Mouse (Mus musculus) forebrain, embryonic 13.5 days (tissue): Measurements from ENCODE around the gene Vsig2. TPM values are rescaled to one million over a fixed set of nuclear protein-coding genes. Genes with fewer than 3 reads are reported as not detected.
A peak's percentile ranks its signal among the peaks of the same experiment; 100 is the strongest.

Experiments
- ATAC-seq: fragments of 200-750 bp; cut with Nextera tagmentation; 2 replicates; pipeline ENCODE4 v1.8.0; 2017
- H3K27ac ChIP-seq: fragments of 300-500 bp; sonication (generic); 2 replicates; pipeline ENCODE4 v1.5.1; 2015; ENCODE audit warnings: inconsistent platforms, mild to moderate bottlenecking, moderate library complexity
- H3K27me3 ChIP-seq: fragments of 300-500 bp; sonication (generic); 2 replicates; pipeline ENCODE4 v1.6.1; 2015; ENCODE audit warnings: mild to moderate bottlenecking, inconsistent platforms
- H3K36me3 ChIP-seq: fragments of 300-500 bp; sonication (generic); 2 replicates; pipeline ENCODE4 v1.6.1; 2015; ENCODE audit warnings: mild to moderate bottlenecking, inconsistent platforms; ENCODE audit not compliant: poor library complexity, severe bottlenecking
- H3K4me1 ChIP-seq: fragments of 300-500 bp; sonication (generic); 2 replicates; pipeline ENCODE4 v1.6.1; 2015; ENCODE audit warnings: inconsistent platforms
- H3K4me2 ChIP-seq: fragments of 300-500 bp; sonication (generic); 2 replicates; pipeline ENCODE4 v1.6.1; 2015; ENCODE audit warnings: inconsistent platforms, mild to moderate bottlenecking, moderate library complexity
- H3K4me3 ChIP-seq: fragments of 300-500 bp; sonication (generic); 2 replicates; pipeline ENCODE4 v1.5.1; 2015; ENCODE audit warnings: mild to moderate bottlenecking, inconsistent platforms
- H3K9ac ChIP-seq: fragments of 300-500 bp; sonication (generic); 2 replicates; pipeline ENCODE4 v1.6.1; 2015; ENCODE audit warnings: mild to moderate bottlenecking, inconsistent platforms
- H3K9me3 ChIP-seq: fragments of 300-500 bp; sonication (generic); replicated peaks from 2 replicates; pipeline ENCODE4 v1.6.1; 2016; ENCODE audit warnings: inconsistent platforms
- WGBS: fragments of 180-500 bp; shearing (Covaris S2); methylation state at CpG from one replicate; pipeline ENCODE4 v1.1.7; 2015; 5-methylcytosine and 5-hydroxymethylcytosine counted together
- polyA plus RNA-seq: library from polyadenylated mRNA; unstranded; fragments of >200 nt; fragmentation: Nextera tagmentation; extraction: Ambion mirVana; gene quantifications from 2 replicates; pipeline ENCODE4 v1.2.1, GENCODE M21; 2015

The Vsig2 gene
- polyA plus RNA-seq, 1 experiment from 2014 or later, result 0.26 TPM

DNA sequence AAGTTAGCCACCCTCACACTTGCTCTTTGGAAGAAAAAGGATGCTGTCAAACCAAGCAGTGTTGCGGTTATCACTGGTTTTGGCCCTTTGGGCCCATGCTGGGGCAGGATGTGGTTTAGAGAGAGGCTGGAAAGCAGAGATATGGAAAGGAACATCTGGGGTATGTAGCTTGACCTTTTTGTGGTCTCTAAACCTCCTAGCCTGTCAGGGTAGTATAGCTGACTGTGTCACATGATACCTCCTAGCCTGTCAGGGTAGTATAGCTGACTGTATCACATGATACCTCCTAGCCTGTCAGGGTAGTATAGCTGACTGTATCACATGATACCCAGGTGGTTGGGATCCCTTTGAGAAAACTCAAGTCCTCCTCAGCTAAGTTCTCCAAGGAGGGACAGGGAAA lies 15.2 kb downstream of the Vsig2 start:
- no peaks in the 10 kb centered on the region for H3K9me3 ChIP-seq

GRCm38 (mm10) chr9:37554838-37555748 lies 16.0 kb downstream of the Vsig2 start, which contains the start of gene Siae:
TSS of gene Siae (plus strand) at chr9:37555698.
- peaks cover 17% of the 10 kb centered on the region for H3K4me1 ChIP-seq
- no peak within 1 kb of the TSS for H3K27ac ChIP-seq
- no peak; the same call in 1 of the 2 replicates for ATAC-seq
- no peak within 1 kb of the TSS for H3K4me3 ChIP-seq
- H3K9me3 ChIP-seq, result no peaks in the 10 kb centered on the region
- H3K4me2 ChIP-seq, result no peak within 1 kb of the TSS
- WGBS, result 27% methylated on average over 7 of the region's 7 CpGs
- H3K9ac ChIP-seq, result no peak within 1 kb of the TSS
- H3K36me3 ChIP-seq, result no peaks in the 10 kb centered on the region
- H3K27me3 ChIP-seq, result peaks cover 49% of the 10 kb centered on the region

More for the DNA sequence above, 15.2 kb downstream of the Vsig2 start:
- H3K27me3 ChIP-seq, result peaks cover 57% of the 10 kb centered on the region
- no peak for ATAC-seq
- no peak overlapping the region for H3K27ac ChIP-seq
- H3K4me3 ChIP-seq, result no peak overlapping the region
- WGBS, result 96% methylated on average over 1 of the region's 1 CpGs
- no peak overlapping the region for H3K9ac ChIP-seq
- peaks cover 17% of the 10 kb centered on the region for H3K4me1 ChIP-seq
- no peaks in the 10 kb centered on the region for H3K36me3 ChIP-seq
- H3K4me2 ChIP-seq, result no peak overlapping the region

GRCm38 (mm10) chr9:37556366-37556765 lies 17.3 kb downstream of the Vsig2 start:
- no peak overlapping the region for H3K27ac ChIP-seq
- H3K4me3 ChIP-seq, result no peak overlapping the region
- H3K36me3 ChIP-seq, result no peaks in the 10 kb centered on the region
- 80% methylated on average over 3 of the region's 3 CpGs for WGBS
- H3K9ac ChIP-seq, result no peak overlapping the region
- peaks cover 17% of the 10 kb centered on the region for H3K4me1 ChIP-seq
- peaks cover 36% of the 10 kb centered on the region for H3K27me3 ChIP-seq
- no peaks in the 10 kb centered on the region for H3K9me3 ChIP-seq
- no peak overlapping the region for H3K4me2 ChIP-seq
- no peak for ATAC-seq

GRCm38 (mm10) chr9:37560617-37561016 lies 21.6 kb downstream of the Vsig2 start:
- no peaks in the 10 kb centered on the region for H3K4me1 ChIP-seq
- no peaks in the 10 kb centered on the region for H3K36me3 ChIP-seq
- 91% methylated on average over 2 of the region's 2 CpGs for whole genome bisulfite sequencing
- H3K4me3 ChIP-seq, result no peak overlapping the region
- H3K4me2 ChIP-seq, result no peak overlapping the region
- no peaks in the 10 kb centered on the region for H3K9me3 ChIP-seq
- H3K9ac ChIP-seq, result no peak overlapping the region
- no peak overlapping the region for H3K27ac ChIP-seq
- no peak for ATAC-seq
- H3K27me3 ChIP-seq, result peaks cover 5% of the 10 kb centered on the region; the same call in 1 of the 2 replicates

DNA sequence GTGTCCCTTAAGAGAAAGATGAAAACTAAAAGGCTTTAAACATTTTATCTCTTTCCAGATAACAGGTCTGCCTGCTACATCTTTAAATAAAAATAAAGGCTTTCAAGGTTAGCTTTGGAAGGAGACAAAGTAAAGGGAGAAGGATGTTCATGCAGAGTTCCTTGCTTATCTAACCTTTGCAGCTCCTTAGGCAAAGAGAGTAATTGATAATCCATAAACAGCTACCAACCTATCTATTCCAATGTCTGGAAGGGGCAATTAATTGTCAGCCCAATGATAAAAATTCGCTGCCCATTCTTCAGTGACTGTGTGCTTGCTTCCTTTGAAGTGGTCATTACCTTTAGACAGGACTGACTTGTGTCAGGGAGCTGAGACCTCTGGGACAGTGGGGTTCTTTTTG lies 24.8 kb downstream of the Vsig2 start:
- no peak overlapping the region for H3K4me3 ChIP-seq
- H3K4me1 ChIP-seq, result peaks cover 8% of the 10 kb centered on the region
- ATAC-seq, result no peak
- no peak overlapping the region for H3K27ac ChIP-seq
- 64% methylated on average over 1 of the region's 1 CpGs for WGBS
- no peaks in the 10 kb centered on the region for H3K27me3 ChIP-seq
- H3K4me2 ChIP-seq, result no peak overlapping the region
- no peaks in the 10 kb centered on the region for H3K36me3 ChIP-seq
- no peaks in the 10 kb centered on the region for H3K9me3 ChIP-seq
- no peak overlapping the region for H3K9ac ChIP-seq

- Histone ChIP-seq H3K27ac (no peak overlapping the region), H3K9me3 (no peaks in the 10 kb centered on the region), H3K27me3 (no peaks in the 10 kb centered on the region), H3K4me1 (peaks cover 8% of the 10 kb centered on the region), H3K4me2 (no peak overlapping the region), H3K4me3 (no peak overlapping the region), H3K9ac (no peak overlapping the region), H3K36me3 (no peaks in the 10 kb centered on the region)
- WGBS, result 86% methylated on average over 2 of the region's 2 CpGs
- ATAC-seq, result no peak
Measured at GRCm38 (mm10) chr9:37567019-37567418, 28.0 kb downstream of the Vsig2 start.

DNA sequence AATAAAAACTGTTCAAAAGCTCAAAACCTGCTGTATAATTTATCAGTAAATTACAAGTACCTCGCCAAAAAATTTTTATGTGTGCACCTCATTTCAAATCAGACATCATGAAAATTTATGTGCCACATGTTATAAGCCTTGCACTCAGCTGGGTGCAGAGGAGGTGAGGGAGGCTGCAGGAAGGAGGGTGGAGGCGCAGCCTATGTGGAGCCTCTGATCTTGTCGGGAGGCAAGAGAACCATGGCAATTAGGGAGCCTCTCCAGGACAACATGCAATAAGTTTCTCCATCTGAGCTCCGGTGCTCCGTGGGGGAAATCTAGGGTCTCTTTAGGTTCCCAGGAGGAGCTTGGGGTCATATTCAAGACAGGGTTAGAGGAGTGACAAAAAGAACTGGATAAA lies 28.4 kb downstream of the Vsig2 start:
- Histone ChIP-seq H3K27me3 (no peaks in the 10 kb centered on the region), H3K4me2 (no peak overlapping the region), H3K9me3 (no peaks in the 10 kb centered on the region), H3K27ac (no peak overlapping the region), H3K4me1 (peaks cover 8% of the 10 kb centered on the region), H3K36me3 (no peaks in the 10 kb centered on the region), H3K4me3 (no peak overlapping the region), H3K9ac (no peak overlapping the region)
- WGBS, result 65% methylated on average over 5 of the region's 5 CpGs
- no peak for ATAC-seq

- Histone ChIP-seq H3K9ac (no peak overlapping the region), H3K27me3 (no peaks in the 10 kb centered on the region), H3K4me3 (no peak overlapping the region), H3K9me3 (no peaks in the 10 kb centered on the region), H3K4me2 (no peak overlapping the region), H3K4me1 (peaks cover 8% of the 10 kb centered on the region), H3K36me3 (no peaks in the 10 kb centered on the region), H3K27ac (no peak overlapping the region)
- WGBS, result 54% methylated on average over 15 of the region's 15 CpGs
- ATAC-seq, result peak; percentile 67
Measured at GRCm38 (mm10) chr9:37567892-37568604, 29.0 kb downstream of the Vsig2 start.

DNA sequence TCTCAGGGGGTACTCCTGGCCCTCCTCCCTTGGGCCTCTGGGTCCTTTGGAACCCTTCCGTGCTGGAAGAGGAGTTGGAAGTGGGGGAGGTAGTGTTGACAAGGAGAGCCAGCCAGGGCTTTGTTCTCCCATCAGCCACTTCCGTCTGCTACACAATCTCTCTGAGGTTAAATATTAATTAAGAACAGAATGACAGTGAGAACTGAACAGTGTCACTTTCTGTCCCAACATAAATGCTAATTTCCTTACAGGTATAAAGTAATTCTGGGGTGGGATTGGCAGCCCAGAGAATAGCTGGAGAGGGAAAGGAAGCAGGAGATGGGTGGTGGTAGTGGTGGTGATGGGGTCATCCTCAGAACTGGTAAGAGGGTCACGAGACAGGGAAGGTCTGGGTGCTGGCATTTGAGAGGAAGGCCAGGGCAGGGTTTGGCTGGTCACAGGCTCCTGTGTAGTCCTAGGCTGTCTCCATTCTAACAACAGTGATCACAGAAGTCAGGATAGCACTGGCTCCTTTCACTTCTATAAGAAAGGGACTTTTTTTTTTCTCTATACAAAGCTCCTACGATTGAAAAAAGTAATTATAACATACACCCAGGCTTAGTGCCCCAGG lies 29.7 kb downstream of the Vsig2 start:
- ATAC-seq, result peak; percentile 66
- no peak overlapping the region for H3K9ac ChIP-seq
- H3K36me3 ChIP-seq, result no peaks in the 10 kb centered on the region
- no peak overlapping the region for H3K4me2 ChIP-seq
- no peaks in the 10 kb centered on the region for H3K27me3 ChIP-seq
- no peak overlapping the region for H3K4me3 ChIP-seq
- peaks cover 8% of the 10 kb centered on the region for H3K4me1 ChIP-seq
- 37% methylated on average over 4 of the region's 4 CpGs for WGBS
- no peaks in the 10 kb centered on the region for H3K9me3 ChIP-seq
- H3K27ac ChIP-seq, result no peak overlapping the region

GRCm38 (mm10) chr9:37569231-37569835 lies 30.3 kb downstream of the Vsig2 start:
- WGBS, result 86% methylated on average over 2 of the region's 2 CpGs
- H3K27ac ChIP-seq, result no peak overlapping the region
- no peak overlapping the region for H3K9ac ChIP-seq
- H3K4me2 ChIP-seq, result no peak overlapping the region
- no peaks in the 10 kb centered on the region for H3K9me3 ChIP-seq
- peaks cover 8% of the 10 kb centered on the region for H3K4me1 ChIP-seq
- no peak overlapping the region for H3K4me3 ChIP-seq
- H3K36me3 ChIP-seq, result no peaks in the 10 kb centered on the region
- ATAC-seq, result no peak
- no peaks in the 10 kb centered on the region for H3K27me3 ChIP-seq

- no peaks in the 10 kb centered on the region for H3K36me3 ChIP-seq
- H3K4me3 ChIP-seq, result no peak overlapping the region
- 67% methylated on average over 3 of the region's 3 CpGs for WGBS
- no peaks in the 10 kb centered on the region for H3K9me3 ChIP-seq
- H3K4me1 ChIP-seq, result peaks cover 15% of the 10 kb centered on the region
- H3K27me3 ChIP-seq, result no peaks in the 10 kb centered on the region
- no peak overlapping the region for H3K4me2 ChIP-seq
- no peak for ATAC-seq
- no peak overlapping the region for H3K27ac ChIP-seq
- no peak overlapping the region for H3K9ac ChIP-seq
Measured at GRCm38 (mm10) chr9:37572204-37572876, 33.3 kb downstream of the Vsig2 start.
